Mouse (Mus musculus): ENCODE measurements around the gene Etv2.

Gene Etv2

DNA sequence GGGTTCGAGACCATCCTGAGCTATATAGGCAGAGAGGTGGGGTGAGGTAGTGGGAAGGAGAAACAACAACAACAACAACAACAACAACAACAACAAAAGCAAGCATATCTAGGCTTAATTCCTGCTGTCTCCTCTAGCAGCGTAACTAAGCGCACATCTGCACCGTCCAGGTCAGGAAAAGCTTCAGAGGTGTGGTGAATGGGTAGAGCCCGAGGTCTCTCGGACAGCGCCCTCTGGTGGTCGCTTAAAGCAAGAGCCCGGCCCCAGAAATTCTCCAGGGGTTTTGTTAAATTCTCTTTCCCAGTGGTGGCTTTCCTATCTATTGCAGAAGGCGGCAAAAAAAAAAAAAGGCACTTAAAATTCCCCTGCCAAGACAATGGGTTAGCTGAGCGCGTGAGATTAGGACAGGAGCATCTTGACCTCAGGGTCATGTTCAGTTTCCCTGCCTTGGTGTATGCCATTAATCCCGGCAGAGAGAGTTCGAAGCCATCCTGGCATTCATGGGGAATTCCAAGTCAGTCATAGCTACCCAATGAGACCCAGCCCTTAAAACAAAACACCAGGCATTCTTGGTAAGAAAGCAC, 22.0 kb downstream of the Etv2 start:
- peak; percentile 78 for DNase-seq

DNA sequence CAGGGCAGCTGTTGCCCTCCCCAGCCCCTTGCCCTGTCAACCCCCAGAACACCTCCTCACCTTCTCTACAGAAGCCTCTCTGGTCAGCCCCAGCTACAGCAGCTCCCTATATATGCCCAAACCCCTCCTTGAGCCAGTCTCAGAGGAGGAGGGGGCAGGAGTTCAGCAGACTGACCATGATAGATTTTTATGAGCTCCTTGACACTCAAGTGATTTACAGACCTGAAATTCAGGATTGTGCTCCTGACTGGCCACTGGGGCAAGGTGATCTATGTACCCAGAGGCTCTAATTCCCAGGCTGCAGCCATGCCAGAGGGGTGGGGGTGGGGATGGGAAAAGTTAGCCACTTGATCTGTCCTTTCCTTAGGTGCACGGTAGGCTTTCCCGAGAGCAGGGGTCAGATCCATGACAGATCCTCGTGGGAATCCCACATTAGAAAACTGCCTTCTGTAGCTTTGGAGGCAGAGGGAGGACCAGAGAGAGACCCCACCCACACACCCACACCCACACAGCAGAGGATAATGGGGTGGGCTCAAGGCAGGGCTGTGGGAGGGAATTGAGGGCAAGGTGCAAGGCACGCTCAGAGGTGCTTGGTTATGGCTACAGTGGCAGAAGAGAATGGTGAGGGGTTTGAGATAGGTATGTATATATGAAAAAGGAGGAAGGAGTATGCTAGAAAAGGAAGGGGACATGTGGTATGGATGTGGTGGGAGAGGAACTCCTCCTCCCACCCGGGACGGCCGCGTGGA, 22.8 kb downstream of the Etv2 start, which contains the start of gene Upk1a:
Upk1a (minus strand) TSS at position 194 of the 749 bp plus-strand sequence.
- no peak for DNase-seq

DNA sequence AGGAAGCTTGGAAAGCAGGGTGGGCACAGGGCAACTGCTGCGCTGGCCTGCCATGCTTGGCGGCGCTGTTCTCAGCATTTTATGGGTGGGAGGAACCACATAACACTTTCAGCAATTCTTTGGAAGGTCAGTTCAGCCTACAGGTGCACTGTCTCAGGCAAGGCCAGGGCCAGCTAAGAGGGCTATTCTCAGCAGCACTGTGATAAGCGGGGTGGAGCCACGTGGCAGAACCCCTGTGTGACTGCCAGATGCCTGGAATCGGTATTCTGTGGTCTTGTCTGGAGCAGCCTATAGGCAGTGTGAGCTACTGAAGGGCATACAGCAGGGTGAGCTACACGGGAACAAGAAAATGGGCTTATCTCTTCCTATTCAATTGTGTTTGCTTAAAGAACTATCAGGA, 25.6 kb downstream of the Etv2 start:
- no peak for DNase-seq

GRCm38 (mm10) chr7:30608476-30608875, 27.2 kb downstream of the Etv2 start:
- DNase-seq: no peak

DNA sequence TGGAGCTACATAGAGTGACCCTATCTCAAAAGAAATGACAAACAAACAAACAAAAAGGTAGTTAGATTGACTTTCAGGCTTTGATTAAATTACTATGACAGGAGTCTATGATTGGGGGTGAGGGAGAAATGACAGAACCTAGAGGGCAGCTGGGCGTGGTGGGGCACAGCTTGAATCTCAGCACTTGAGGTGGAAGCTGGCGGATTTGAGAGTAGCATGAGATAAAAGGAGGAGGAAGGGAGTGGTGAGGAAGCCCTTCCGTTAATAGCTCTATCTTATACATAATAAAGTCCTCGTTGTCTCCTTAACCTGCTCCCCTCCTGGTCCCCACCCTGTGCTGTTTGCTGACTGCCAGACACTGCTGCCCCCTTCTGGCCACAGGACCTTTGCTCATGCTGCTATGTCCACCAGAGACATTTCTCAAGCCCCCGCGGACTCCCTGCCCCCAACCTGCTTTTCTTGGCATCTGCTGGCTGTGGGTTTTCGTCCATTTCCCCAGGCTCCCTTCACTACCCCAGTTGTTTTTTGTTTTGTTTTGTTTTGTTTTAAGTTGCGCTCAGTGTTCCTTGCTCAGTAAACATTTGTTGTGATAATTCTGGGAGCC, 27.8 kb downstream of the Etv2 start:
- peak; percentile 75 for DNase-seq

- no peak for DNase-seq
Observed at GRCm38 (mm10) chr7:30604944-30605343, 30.7 kb downstream of the Etv2 start.

- no peak for DNase-seq
Observed at GRCm38 (mm10) chr7:30604424-30604823, 31.2 kb downstream of the Etv2 start.

GRCm38 (mm10) chr7:30602583-30602982, 33.1 kb downstream of the Etv2 start:
- peak; percentile 63 for DNase-seq

- peak; percentile 60 for DNase-seq
Observed at GRCm38 (mm10) chr7:30600651-30601050, 35.0 kb downstream of the Etv2 start.

GRCm38 (mm10) chr7:30599933-30600353, 35.7 kb downstream of the Etv2 start:
- DNase-seq: peak; percentile 95

- no peak for DNase-seq
Observed at GRCm38 (mm10) chr7:30598786-30599185, 36.9 kb downstream of the Etv2 start, which contains the start of gene Zbtb32. Zbtb32 (minus strand) TSS chr7:30598909.

DNA sequence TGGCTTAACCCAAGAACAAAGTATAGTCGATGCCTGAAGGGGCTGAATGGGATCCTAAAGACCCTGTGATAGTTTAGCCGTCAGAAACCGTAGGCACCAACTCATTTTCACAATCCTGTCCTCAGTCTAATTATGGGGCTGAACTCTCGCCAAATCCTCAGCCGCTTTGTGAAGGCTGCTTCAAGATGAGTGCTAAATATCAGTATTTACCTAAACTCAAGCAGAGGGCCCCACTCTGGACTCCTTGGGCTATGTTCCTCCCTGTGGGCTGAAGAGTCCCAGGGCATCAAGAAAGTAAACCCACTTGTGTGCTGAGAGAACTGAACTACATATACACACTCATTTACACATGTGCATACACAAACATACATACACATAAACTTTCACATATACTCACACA, 38.8 kb downstream of the Etv2 start:
- no peak for DNase-seq

DNA sequence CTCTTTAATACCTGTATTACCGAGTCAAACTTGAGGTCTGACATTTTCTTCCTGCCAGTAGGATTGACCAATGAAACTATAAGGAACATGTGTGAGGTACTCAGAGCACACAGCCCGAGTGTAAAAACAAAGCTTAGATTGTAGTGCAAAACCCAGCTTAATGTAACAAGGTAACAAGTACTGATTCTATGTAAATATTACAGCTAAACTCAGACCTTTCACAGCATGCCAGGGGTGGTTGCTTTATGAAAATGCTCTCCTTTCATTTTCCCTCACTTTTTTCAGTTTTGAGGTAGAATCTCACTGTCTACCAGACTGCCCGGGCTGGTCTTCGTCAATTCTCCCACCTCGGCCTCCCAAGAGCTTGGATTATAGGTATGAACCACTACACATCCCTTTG, 39.6 kb downstream of the Etv2 start:
- DNase-seq: no peak

GRCm38 (mm10) chr7:30594510-30595024, 41.1 kb downstream of the Etv2 start:
- DNase-seq: no peak

DNA sequence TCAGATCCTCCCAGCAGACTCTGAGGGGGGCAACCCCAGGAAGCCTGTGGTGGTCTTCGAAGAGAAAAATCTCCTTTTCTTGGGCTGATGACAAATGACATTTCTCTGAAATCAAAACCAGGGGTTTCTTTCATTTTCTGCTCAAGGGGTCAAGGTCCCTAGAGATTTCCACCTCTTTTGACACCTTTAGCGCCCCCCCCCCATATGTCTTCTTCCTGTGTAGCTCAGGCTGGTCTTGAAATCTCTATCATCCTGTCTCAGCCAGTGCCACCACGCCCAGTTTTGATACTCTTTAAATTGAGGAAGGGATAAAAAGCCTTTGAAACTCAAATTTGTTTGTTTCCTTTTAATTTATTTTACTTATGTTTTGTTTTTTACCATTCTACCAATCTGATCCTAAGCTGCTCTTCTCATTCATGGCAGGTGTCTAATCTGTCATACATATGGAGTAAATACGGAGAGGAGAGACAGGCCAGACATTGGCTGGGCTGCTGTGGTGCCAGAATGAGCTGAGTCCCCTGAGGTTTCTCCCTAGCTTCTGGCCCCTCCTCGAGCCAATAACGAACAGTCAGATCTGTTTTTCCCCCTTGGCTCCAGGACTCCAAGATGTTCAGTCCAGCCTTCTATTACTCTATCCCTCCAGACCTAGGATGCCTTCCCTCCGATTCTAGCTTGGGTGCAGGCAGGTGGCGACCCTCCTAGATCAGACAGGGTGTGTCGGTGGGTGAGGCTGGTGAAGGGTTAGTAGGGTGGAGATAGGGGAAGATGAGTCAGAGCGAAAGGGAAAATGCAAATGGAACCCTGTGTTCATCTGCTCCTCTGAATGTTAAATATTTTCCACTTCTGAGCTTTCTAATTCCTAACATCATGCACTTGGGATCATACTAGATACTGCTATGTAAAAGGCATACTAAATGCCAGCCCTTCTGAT, 41.8 kb downstream of the Etv2 start:
- no peak for DNase-seq

DNA sequence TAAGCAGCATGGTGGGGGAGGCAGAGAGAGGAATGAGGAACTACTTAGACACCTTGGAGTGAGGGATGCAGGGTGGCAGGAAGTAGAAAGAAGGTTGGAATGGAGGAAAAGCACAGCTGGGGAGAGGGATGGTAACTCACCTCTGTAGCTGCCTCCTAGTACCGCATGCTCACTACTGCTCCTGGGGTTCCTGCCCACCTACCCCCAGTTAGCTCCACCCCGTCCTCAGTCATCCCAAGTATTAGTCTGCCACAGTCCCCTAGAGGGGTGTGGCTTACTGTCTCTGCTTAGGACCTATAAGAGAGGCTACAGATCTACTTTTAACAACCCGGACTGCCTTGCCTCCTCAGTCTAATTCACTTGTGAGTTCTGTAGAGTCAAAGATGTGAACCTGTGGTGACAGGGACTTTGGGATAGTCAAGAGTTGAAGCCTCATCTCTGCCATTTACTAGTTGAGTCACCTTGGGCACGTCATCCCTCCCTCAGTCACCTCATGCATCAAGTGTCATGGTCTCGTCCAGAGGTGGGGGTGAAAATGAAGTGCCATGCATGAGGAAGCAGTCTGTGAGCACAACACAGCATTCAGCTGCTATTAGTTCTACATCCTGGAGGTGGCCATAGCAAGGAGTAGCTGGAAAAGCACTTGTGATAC, 42.8 kb downstream of the Etv2 start:
- no peak for DNase-seq

DNA sequence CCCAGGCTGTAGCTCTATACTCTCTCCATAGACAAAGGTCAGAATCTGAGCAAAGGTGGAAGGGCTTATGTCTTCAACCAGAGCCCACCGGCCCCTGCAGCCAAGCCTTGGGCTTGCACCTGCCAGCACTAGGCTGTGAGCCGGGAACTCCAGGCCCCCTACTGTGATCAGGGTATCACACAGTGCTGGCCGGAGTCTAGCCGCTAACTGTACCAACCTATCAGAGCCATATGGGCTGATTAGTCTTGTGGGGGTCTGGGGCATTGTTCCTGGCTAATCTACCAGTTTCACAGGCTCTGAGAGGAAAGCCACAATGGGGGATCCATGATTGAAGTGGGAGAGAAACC, 44.1 kb downstream of the Etv2 start:
- DNase-seq: no peak

DNA sequence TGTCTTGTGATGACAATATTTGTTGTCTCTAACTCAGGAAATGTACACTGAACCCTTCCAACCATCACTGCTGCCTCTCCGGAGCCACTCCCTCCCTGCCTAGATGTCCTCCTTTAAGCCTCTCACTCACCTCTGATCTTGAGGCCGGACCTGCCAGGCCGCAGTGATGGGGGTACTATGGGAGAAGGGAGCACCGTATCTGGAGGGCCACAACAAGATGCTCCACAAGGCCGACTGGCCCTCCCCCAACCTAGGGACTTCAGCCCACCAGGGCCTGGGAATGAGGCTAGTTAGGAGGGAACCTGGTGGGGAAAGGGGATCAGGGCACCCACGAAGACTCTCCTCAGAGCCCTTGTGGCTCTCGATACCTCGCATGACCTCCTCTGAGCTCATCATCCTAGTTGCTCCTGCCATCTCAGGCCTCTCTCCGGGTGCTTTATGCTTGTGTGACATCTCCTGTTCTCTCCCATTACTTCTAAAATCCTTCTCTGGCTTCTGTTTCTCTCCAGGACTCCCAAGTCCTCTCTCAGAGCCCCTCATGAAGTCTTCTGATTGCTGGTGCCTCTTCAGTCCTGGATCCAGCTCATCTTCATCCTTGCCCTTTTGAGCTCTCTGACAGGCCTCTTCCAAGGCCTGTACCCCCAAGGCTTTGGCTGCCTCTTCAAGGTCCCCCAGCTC, 44.6 kb downstream of the Etv2 start:
- no peak for DNase-seq

DNA sequence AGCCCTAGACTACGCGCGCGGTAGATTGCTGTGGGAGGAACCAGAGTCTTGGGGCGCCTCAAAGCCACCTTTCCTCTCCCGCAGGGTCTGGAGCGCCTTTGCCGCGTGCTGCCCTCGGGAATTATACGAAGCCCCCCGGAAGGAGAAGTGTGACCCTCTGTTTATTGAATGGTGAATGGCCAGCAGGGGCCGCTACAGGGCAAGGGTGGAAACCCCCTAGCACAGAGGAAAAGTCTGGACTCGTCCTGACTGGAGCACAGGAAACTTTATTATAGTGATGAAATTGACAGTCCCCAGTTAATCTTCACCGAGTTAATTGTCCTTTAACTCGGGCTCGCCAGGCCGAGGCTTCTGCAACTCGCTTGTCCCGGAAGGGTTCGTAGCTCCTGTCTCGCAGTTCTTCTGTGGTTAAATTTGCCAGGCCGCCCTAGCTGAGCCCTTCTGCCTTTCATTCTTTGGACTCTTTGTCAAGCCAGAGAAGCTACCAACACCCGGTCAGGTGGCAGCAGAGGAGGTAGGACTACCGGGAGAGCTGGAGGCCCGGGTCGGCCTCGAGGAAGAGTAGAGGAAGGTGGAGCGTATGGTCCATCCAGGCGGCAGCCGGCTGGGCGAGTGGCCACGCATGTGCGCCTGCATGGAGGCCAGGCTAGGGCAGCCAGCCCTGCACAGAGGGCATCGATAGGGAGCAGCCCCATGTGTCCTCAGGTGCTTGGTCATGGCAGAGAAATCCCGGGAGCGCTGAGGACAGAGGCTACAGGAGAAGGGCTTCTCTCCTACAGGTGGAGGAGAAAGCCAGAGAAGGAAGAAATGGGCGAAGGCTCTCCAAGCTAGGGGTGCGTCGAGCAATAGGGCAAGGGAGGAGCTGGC, 46.0 kb downstream of the Etv2 start:
- peak; percentile 91 for DNase-seq

- peak; percentile 95 for DNase-seq
Observed at GRCm38 (mm10) chr7:30588676-30589434, 46.8 kb downstream of the Etv2 start, which contains the start of gene Kmt2b. Kmt2b (minus strand) TSS chr7:30588726.

All from kidney, adult 18-20 months (tissue).